Mouse (Mus musculus): Measurements from ENCODE around the gene Mettl7a3.

DNA sequence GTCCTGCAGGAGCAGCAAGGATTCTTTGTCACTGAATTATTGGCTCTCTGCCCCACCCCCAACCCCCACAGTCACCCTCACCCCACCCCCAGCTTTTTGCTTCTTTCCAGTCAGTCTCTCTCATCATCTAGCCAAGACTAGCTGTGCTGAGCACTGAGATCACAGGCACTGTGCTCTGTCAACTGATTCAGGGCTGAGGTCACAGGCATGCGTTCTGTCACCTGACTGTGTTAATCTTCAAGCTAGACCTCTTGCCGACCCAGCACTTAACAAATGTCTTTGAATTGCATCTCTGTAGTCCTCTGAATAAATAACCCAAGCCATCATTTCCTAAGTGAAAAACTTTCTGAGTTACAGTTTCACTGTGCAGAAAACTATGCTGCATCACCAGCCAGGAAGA is 14.8 kb downstream of the Mettl7a3 start:
- TF ChIP-seq CTCF (conservative IDR thresholded peaks at IDR 0.05; ENCODE audit: insufficient read depth, insufficient read length, low read depth, low read length) (no peak), POLR2A (IDR thresholded peaks at IDR 0.05; ENCODE audit: low read depth, low read length) (no peak)
